Mouse (Mus musculus): Measurements from ENCODE around the gene Cbln3. TPM values are rescaled to one million over a fixed set of nuclear protein-coding genes. Genes with fewer than 3 reads are reported as not detected.

Gene Cbln3
- polyA plus RNA-seq, 1 experiment, result 0.21 TPM

- Histone ChIP-seq H3K9ac (ENCODE audit: low read depth, poor library complexity, severe bottlenecking) (no peak overlapping the region), H3K4me3 (ENCODE audit: low read depth, low read length) (no peak overlapping the region), H3K9me3 (replicated peaks; ENCODE audit: control insufficient read depth, insufficient read depth, low read length, poor library complexity, severe bottlenecking) (no peaks in the 10 kb centered on the region), H3K27ac (ENCODE audit: insufficient read depth, low read length) (no peak overlapping the region), H3K27me3 (ENCODE audit: control insufficient read depth, insufficient read depth, low read length, poor library complexity, severe bottlenecking) (no peaks in the 10 kb centered on the region), H3K36me3 (ENCODE audit: control insufficient read depth, insufficient read depth, low read length, poor library complexity, severe bottlenecking) (peaks cover 15% of the 10 kb centered on the region), H3K4me1 (ENCODE audit: control insufficient read depth, insufficient read depth, low read length) (peaks cover 5% of the 10 kb centered on the region)
- no peak for TF ChIP-seq EP300 (IDR thresholded peaks at IDR 0.05; ENCODE audit: insufficient read depth, low read depth, low read length)
- no peak for TF ChIP-seq POLR2A (IDR thresholded peaks at IDR 0.05; ENCODE audit: insufficient read depth, low read length)
- TF ChIP-seq CTCF (IDR thresholded peaks at IDR 0.05; ENCODE audit: low read depth, low read length), result no peak
Measured at GRCm38 (mm10) chr14:55869538-55869937, 14.7 kb downstream of the Cbln3 start.

GRCm38 (mm10) chr14:55868230-55869026, 15.8 kb downstream of the Cbln3 start:
- peaks cover 16% of the 10 kb centered on the region for H3K36me3 ChIP-seq (ENCODE audit: control insufficient read depth, insufficient read depth, low read length, poor library complexity, severe bottlenecking)

GRCm38 (mm10) chr14:55866962-55867361, 17.2 kb downstream of the Cbln3 start:
- Histone ChIP-seq H3K4me1 (ENCODE audit: control insufficient read depth, insufficient read depth, low read length) (peaks cover 6% of the 10 kb centered on the region), H3K4me3 (ENCODE audit: low read depth, low read length) (no peak overlapping the region), H3K36me3 (ENCODE audit: control insufficient read depth, insufficient read depth, low read length, poor library complexity, severe bottlenecking) (peaks cover 16% of the 10 kb centered on the region)

More at GRCm38 (mm10) chr14:55868230-55869026, 15.8 kb downstream of the Cbln3 start:
- Histone ChIP-seq H3K9ac (ENCODE audit: low read depth, poor library complexity, severe bottlenecking) (no peak overlapping the region), H3K9me3 (replicated peaks; ENCODE audit: control insufficient read depth, insufficient read depth, low read length, poor library complexity, severe bottlenecking) (no peaks in the 10 kb centered on the region), H3K27ac (ENCODE audit: insufficient read depth, low read length) (peak overlapping the region; percentile 49), H3K4me1 (ENCODE audit: control insufficient read depth, insufficient read depth, low read length) (peaks cover 5% of the 10 kb centered on the region), H3K27me3 (ENCODE audit: control insufficient read depth, insufficient read depth, low read length, poor library complexity, severe bottlenecking) (no peaks in the 10 kb centered on the region), H3K4me3 (ENCODE audit: low read depth, low read length) (no peak overlapping the region)
- peak; percentile 74 for TF ChIP-seq EP300 (IDR thresholded peaks at IDR 0.05; ENCODE audit: insufficient read depth, low read depth, low read length)
- TF ChIP-seq CTCF (IDR thresholded peaks at IDR 0.05; ENCODE audit: low read depth, low read length), result no peak
- no peak for TF ChIP-seq POLR2A (IDR thresholded peaks at IDR 0.05; ENCODE audit: insufficient read depth, low read length)

GRCm38 (mm10) chr14:55863773-55864172, 20.4 kb downstream of the Cbln3 start:
- Histone ChIP-seq H3K27ac (ENCODE audit: insufficient read depth, low read length) (peak overlapping the region; percentile 52), H3K9me3 (replicated peaks; ENCODE audit: control insufficient read depth, insufficient read depth, low read length, poor library complexity, severe bottlenecking) (no peaks in the 10 kb centered on the region), H3K4me1 (ENCODE audit: control insufficient read depth, insufficient read depth, low read length) (peaks cover 8% of the 10 kb centered on the region), H3K36me3 (ENCODE audit: control insufficient read depth, insufficient read depth, low read length, poor library complexity, severe bottlenecking) (peaks cover 4% of the 10 kb centered on the region; the same call in 1 of the 2 replicates), H3K4me3 (ENCODE audit: low read depth, low read length) (peak overlapping the region; percentile 46), H3K9ac (ENCODE audit: low read depth, poor library complexity, severe bottlenecking) (peak overlapping the region; percentile 33), H3K27me3 (ENCODE audit: control insufficient read depth, insufficient read depth, low read length, poor library complexity, severe bottlenecking) (no peaks in the 10 kb centered on the region)
- TF ChIP-seq EP300 (IDR thresholded peaks at IDR 0.05; ENCODE audit: insufficient read depth, low read depth, low read length) (0 out of 2 replicates have a peak, but pooled peaks have one; percentile 48), CTCF (IDR thresholded peaks at IDR 0.05; ENCODE audit: low read depth, low read length) (peak; percentile 96), POLR2A (IDR thresholded peaks at IDR 0.05; ENCODE audit: insufficient read depth, low read length) (no peak)

More at GRCm38 (mm10) chr14:55866962-55867361, 17.2 kb downstream of the Cbln3 start:
- Histone ChIP-seq H3K27ac (ENCODE audit: insufficient read depth, low read length) (no peak overlapping the region), H3K9ac (ENCODE audit: low read depth, poor library complexity, severe bottlenecking) (no peak overlapping the region), H3K27me3 (ENCODE audit: control insufficient read depth, insufficient read depth, low read length, poor library complexity, severe bottlenecking) (no peaks in the 10 kb centered on the region), H3K9me3 (replicated peaks; ENCODE audit: control insufficient read depth, insufficient read depth, low read length, poor library complexity, severe bottlenecking) (no peaks in the 10 kb centered on the region)
- TF ChIP-seq CTCF (IDR thresholded peaks at IDR 0.05; ENCODE audit: low read depth, low read length), result peak; percentile 9
- no peak for TF ChIP-seq EP300 (IDR thresholded peaks at IDR 0.05; ENCODE audit: insufficient read depth, low read depth, low read length)

GRCm38 (mm10) chr14:55862970-55863369, 21.2 kb downstream of the Cbln3 start:
- H3K9me3 ChIP-seq (replicated peaks; ENCODE audit: control insufficient read depth, insufficient read depth, low read length, poor library complexity, severe bottlenecking), result no peaks in the 10 kb centered on the region
- no peak overlapping the region for H3K27ac ChIP-seq (ENCODE audit: insufficient read depth, low read length)
- H3K9ac ChIP-seq (ENCODE audit: low read depth, poor library complexity, severe bottlenecking), result peak overlapping the region; percentile 33; the same call in 1 of the 2 replicates
- peaks cover 4% of the 10 kb centered on the region; the same call in 1 of the 2 replicates for H3K36me3 ChIP-seq (ENCODE audit: control insufficient read depth, insufficient read depth, low read length, poor library complexity, severe bottlenecking)
- H3K4me1 ChIP-seq (ENCODE audit: control insufficient read depth, insufficient read depth, low read length), result peaks cover 5% of the 10 kb centered on the region
- TF ChIP-seq CTCF (IDR thresholded peaks at IDR 0.05; ENCODE audit: low read depth, low read length) (no peak), EP300 (IDR thresholded peaks at IDR 0.05; ENCODE audit: insufficient read depth, low read depth, low read length) (no peak), POLR2A (IDR thresholded peaks at IDR 0.05; ENCODE audit: insufficient read depth, low read length) (no peak)
- peak overlapping the region; percentile 46 for H3K4me3 ChIP-seq (ENCODE audit: low read depth, low read length)
- H3K27me3 ChIP-seq (ENCODE audit: control insufficient read depth, insufficient read depth, low read length, poor library complexity, severe bottlenecking), result no peaks in the 10 kb centered on the region

- Histone ChIP-seq H3K36me3 (ENCODE audit: control insufficient read depth, insufficient read depth, low read length, poor library complexity, severe bottlenecking) (peaks cover 4% of the 10 kb centered on the region; the same call in 1 of the 2 replicates), H3K27me3 (ENCODE audit: control insufficient read depth, insufficient read depth, low read length, poor library complexity, severe bottlenecking) (no peaks in the 10 kb centered on the region), H3K4me1 (ENCODE audit: control insufficient read depth, insufficient read depth, low read length) (peaks cover 3% of the 10 kb centered on the region), H3K27ac (ENCODE audit: insufficient read depth, low read length) (no peak overlapping the region), H3K4me3 (ENCODE audit: low read depth, low read length) (no peak overlapping the region), H3K9ac (ENCODE audit: low read depth, poor library complexity, severe bottlenecking) (no peak overlapping the region), H3K9me3 (replicated peaks; ENCODE audit: control insufficient read depth, insufficient read depth, low read length, poor library complexity, severe bottlenecking) (no peaks in the 10 kb centered on the region)
- TF ChIP-seq CTCF (IDR thresholded peaks at IDR 0.05; ENCODE audit: low read depth, low read length), result no peak
- TF ChIP-seq EP300 (IDR thresholded peaks at IDR 0.05; ENCODE audit: insufficient read depth, low read depth, low read length), result no peak
- no peak for TF ChIP-seq POLR2A (IDR thresholded peaks at IDR 0.05; ENCODE audit: insufficient read depth, low read length)
Measured at GRCm38 (mm10) chr14:55862186-55862585, 22.0 kb downstream of the Cbln3 start.

Data from ES-Bruce4 (cell line).